Mouse (Mus musculus) G1E (cell line): ENCODE measurements at regions not wholly inside any gene's neighbourhood (a gene's known extent, or its start where the extent isn't known, plus 50 kb on each side); places are given as distances from the start of the nearest gene placed in this dataset.

Experiments
- ATAC-seq: 2 replicates; pipeline ENCODE4 v1.8.0; 2016; ENCODE audit warnings: mild to moderate bottlenecking; ENCODE audit not compliant: insufficient number of reproducible peaks, poor library complexity, low FRiP score, severe bottlenecking; ENCODE audit errors: extremely low read depth
- DNase-seq: peaks from one replicate; pipeline ENCODE4 v3.0.0; 2012; ENCODE audit warnings: low spot score
- H3K27me3 ChIP-seq: 2 replicates; pipeline ENCODE4 v1.6.1; 2012; ENCODE audit warnings: mild to moderate bottlenecking, low read length, inconsistent platforms; ENCODE audit not compliant: insufficient read depth
- H3K36me3 ChIP-seq: replicated peaks from 2 replicates; pipeline ENCODE3; 2012; ENCODE audit warnings: mild to moderate bottlenecking, inconsistent platforms
- H3K4me1 ChIP-seq: 2 replicates; pipeline ENCODE4 v1.6.1; 2012; ENCODE audit warnings: low read depth, low read length, inconsistent platforms, mixed read lengths; ENCODE audit not compliant: insufficient read depth
- H3K4me3 ChIP-seq: 2 replicates; pipeline ENCODE4 v1.5.1; 2012; ENCODE audit warnings: low read depth, mild to moderate bottlenecking, inconsistent platforms, low read length, moderate library complexity, mixed read lengths
- H3K9me3 ChIP-seq: replicated peaks from 2 replicates; pipeline ENCODE4 v1.6.1; 2012; ENCODE audit warnings: inconsistent platforms
- CTCF ChIP-seq: IDR thresholded peaks from 2 replicates; pipeline ENCODE4 v1.5.1; 2012; ENCODE audit warnings: low read depth, low read length, inconsistent platforms, mixed read lengths
- GATA1 ChIP-seq: IDR thresholded peaks from 2 replicates; pipeline ENCODE4 v1.6.1; 2012; ENCODE audit warnings: borderline replicate concordance, low read length, inconsistent platforms, mixed read lengths
- GATA2 ChIP-seq: IDR thresholded peaks from 2 replicates; pipeline ENCODE4 v1.6.1; 2012; ENCODE audit warnings: low read depth, low read length, inconsistent platforms, borderline replicate concordance
- POLR2AphosphoS5 ChIP-seq: IDR thresholded peaks from 2 replicates; pipeline ENCODE4 v1.6.1; 2012; ENCODE audit warnings: low read depth, low read length, inconsistent platforms; ENCODE audit not compliant: insufficient replicate concordance
- TAL1 ChIP-seq: conservative IDR thresholded peaks from 2 replicates; pipeline ENCODE4 v1.6.1; 2012; ENCODE audit warnings: low read depth, low read length, inconsistent platforms, mixed read lengths

DNA sequence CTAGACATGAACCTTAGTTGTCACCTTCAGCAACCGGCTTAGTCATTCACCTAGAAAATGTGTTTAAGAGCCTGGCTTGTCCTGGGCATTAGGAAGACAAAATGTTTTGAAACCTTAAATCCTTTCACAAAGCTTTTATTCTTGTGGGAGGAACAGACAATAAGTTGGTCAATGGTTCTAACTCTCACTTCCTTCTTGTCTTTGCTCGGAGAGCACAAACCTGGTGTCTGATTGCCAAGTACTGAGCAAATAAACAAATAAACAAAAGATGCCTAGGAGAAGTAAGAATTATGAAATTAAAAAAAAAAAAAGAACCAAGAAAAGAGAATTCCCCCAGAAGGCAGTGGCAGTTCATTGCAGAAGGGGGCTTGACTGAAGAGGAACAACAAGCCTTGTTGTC is 160.7 kb downstream of the Lmo4 start:
- Histone ChIP-seq H3K4me3 (no peak overlapping the region), H3K9me3 (no peaks in the 10 kb centered on the region), H3K4me1 (no peaks in the 10 kb centered on the region), H3K36me3 (no peaks in the 10 kb centered on the region), H3K27me3 (no peaks in the 10 kb centered on the region)
- DNase-seq (no peak), ATAC-seq (no peak)
- TF ChIP-seq GATA1 (no peak), POLR2AphosphoS5 (no peak), CTCF (no peak), GATA2 (no peak), TAL1 (no peak)

DNA sequence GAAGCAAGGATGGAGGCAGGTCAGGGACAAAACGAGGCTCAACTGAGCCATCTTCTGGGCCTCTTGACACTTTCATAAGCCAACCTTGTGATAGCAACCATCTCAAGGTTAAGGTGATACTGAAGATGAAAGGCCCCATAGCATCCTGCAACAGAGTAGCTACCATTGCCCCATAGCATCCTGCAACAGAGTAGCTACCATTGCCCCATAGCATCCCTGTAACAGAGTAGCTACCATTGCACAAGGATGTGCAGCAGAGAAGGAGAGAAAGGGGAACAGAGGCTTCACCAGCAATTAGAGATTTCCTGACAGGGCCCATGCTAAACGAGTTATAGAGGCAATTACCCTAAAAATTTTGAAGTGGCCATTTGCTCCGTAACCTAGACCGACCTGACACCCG is 163.2 kb downstream of the Lmo4 start:
- DNase-seq (no peak), ATAC-seq (no peak)
- no peak for TF ChIP-seq GATA1

DNA sequence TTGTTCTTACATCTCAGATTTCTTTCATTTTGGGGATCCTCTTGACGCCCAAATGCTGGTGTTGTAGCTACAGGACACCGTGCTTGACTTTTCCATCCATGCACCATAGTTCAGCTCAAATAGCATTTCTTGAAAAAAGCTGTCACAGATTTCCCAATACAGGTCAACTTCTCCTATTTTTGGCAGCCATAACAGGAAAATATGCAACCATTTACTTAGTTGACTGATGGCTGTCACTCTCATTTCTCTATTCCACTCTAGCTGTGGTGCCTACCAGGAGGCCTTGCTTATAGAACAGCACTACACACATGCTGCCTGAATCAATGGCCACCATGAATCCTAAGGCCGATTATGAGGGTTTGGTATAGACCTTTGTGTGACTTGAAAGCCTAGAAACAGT is 165.5 kb downstream of the Lmo4 start:
- H3K9me3 ChIP-seq: no peaks in the 10 kb centered on the region
- no peak for ATAC-seq
- TF ChIP-seq GATA1: no peak
- TF ChIP-seq TAL1: no peak
- no peak for TF ChIP-seq POLR2AphosphoS5
- no peak for TF ChIP-seq CTCF
- TF ChIP-seq GATA2: no peak
- DNase-seq: no peak
- H3K4me1 ChIP-seq: no peaks in the 10 kb centered on the region
- no peaks in the 10 kb centered on the region for H3K27me3 ChIP-seq
- H3K36me3 ChIP-seq: no peaks in the 10 kb centered on the region
- H3K4me3 ChIP-seq: no peak overlapping the region

More for the DNA sequence above, 163.2 kb downstream of the Lmo4 start:
- no peaks in the 10 kb centered on the region for H3K4me1 ChIP-seq
- H3K9me3 ChIP-seq: no peaks in the 10 kb centered on the region
- no peaks in the 10 kb centered on the region for H3K27me3 ChIP-seq
- H3K4me3 ChIP-seq: no peak overlapping the region
- no peaks in the 10 kb centered on the region for H3K36me3 ChIP-seq

DNA sequence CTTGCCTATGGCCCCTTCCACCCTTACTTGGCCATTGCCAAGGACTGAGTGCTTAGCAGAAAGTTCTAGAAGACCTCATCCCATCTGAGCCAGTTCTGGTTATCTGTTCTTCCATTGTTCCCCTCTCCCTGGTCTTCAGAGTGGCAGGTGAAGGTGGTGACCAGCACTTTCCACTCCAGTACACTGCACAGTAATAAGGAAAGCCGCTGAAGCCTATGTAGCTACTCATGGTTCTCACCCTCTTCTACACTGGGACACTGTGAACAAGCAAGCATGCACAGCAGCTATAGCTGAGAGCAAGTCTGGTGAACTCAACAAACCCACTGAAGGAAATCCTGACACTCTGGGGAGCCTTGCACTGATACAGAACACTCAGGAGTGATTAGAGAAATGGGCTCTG is 175.4 kb downstream of the Lmo4 start:
- Histone ChIP-seq H3K9me3 (0 out of 2 replicates have a peak, but pooled peaks cover 4% of the 10 kb centered on the region), H3K4me1 (no peaks in the 10 kb centered on the region), H3K4me3 (no peak overlapping the region), H3K36me3 (no peaks in the 10 kb centered on the region), H3K27me3 (no peaks in the 10 kb centered on the region)
- no peak for ATAC-seq
- TF ChIP-seq GATA1 (no peak), TAL1 (no peak), POLR2AphosphoS5 (no peak), GATA2 (no peak), CTCF (no peak)
- DNase-seq: no peak

DNA sequence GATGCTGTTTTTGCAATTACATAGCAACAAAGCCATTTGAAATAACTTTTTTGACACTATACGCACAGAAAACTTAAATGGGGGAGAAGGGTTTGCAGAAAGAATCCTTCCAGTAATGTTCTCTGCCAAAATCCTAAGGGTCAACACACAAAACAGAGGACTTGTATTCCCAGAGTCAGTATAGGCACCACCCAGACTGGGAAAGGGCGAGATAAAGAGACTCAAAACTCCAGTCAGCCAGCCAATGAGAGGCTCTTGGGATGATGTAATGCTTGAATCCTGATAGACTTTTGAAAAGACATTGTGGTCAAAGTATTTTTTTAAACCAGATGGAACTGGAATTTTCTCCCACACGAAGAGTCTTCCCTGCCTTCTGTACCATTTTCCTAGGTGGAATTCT is 175.9 kb downstream of the Lmo4 start:
- ATAC-seq (no peak), DNase-seq (no peak)
- no peaks in the 10 kb centered on the region for H3K36me3 ChIP-seq
- H3K4me3 ChIP-seq: no peak overlapping the region
- H3K4me1 ChIP-seq: no peaks in the 10 kb centered on the region
- H3K9me3 ChIP-seq: 0 out of 2 replicates have a peak, but pooled peaks cover 4% of the 10 kb centered on the region
- H3K27me3 ChIP-seq: no peaks in the 10 kb centered on the region
- no peak for TF ChIP-seq CTCF
- no peak for TF ChIP-seq GATA2
- no peak for TF ChIP-seq POLR2AphosphoS5
- no peak for TF ChIP-seq GATA1
- TF ChIP-seq TAL1: no peak

DNA sequence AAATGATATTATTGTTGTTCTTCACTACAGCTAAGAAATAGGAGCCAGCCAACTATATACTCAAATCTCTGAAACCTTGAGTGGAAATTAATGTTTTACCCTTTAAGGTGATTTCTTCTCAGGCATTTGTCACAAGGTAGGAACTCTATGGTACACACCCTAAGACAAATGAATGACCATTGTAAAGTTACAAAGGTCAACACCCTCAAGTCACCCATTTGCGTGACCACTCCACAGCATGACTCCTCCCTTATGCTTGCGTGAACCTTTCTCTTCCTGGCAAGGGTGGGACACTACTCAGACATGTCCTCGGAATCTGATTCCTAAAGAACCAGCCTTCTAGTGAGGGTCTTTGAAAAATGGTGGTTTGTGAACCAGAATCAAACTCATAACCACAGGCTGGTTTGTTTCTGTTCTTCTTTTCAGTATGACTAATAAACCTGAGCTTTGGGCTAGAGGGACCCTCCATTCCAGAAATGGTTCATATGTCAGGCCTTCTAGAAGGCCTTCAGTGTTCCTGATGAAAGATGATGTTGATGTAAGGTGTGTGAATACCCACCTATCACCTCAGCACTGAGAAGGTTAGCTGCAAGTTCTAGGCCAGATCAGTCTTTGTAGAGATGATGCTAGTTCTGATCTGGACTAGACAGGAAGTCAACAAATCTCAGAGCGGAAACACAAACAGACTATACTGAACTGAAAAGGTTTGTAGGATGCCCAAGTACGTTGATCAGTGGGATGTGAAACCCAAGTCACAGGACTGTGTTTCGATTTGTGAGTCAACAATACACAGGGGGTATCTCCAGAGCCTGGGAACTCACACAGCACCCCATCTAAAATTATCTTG is 177.7 kb downstream of the Lmo4 start:
- H3K4me3 ChIP-seq: no peak overlapping the region
- TF ChIP-seq POLR2AphosphoS5 (no peak), GATA1 (no peak), GATA2 (no peak), TAL1 (no peak)
- no peak for DNase-seq
- H3K4me1 ChIP-seq: no peaks in the 10 kb centered on the region
- no peaks in the 10 kb centered on the region for H3K27me3 ChIP-seq
- H3K9me3 ChIP-seq: 0 out of 2 replicates have a peak, but pooled peaks cover 4% of the 10 kb centered on the region
- H3K36me3 ChIP-seq: no peaks in the 10 kb centered on the region
- ATAC-seq: no peak
